Mouse (Mus musculus): ENCODE measurements around the gene Kcnq5. TPM values are rescaled to one million over a fixed set of nuclear protein-coding genes. Genes with fewer than 3 reads are reported as not detected.
"Not testable (repeated sequence)": the region's sequence is repeated elsewhere in the genome, so short reads cannot be mapped to it uniquely, and the experiment has no call there.

Kcnq5 gene
- polyA plus RNA-seq, 1 experiment from 2014 or later = 1.2 TPM

DNA sequence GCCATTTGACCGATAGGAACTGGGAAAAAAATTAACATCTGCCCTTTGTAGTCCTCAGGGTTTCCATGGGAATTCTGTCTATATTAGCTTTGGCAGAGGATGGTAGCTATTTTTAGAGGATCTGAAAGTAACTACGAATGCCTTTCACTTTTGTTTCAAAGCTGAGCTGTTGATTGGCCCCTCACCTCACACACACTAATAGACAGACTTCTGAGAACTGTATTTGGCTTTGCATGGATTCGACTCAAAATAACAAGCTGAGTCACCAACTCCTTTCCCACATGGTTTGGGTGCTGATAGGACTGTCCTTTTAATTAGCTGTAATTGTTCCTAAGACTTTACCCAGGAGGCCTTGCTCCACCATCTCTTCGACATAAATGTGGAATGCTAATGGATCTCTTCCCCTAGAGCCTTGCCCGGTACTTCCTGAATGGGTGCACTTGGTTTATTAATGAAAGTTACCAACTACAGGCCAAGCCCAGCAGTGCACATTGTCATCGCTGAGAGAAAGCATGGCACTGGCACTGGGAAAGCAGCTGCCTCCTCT lies 131.8 kb downstream of the Kcnq5 start:
- H3K27me3 ChIP-seq = no peaks in the 10 kb centered on the region
- no peaks in the 10 kb centered on the region for H3K4me1 ChIP-seq
- H3K27ac ChIP-seq = no peak overlapping the region
- H3K9ac ChIP-seq = no peak overlapping the region
- ATAC-seq (replicated peaks; ENCODE audit: low FRiP score) = no peak
- WGBS = 72% methylated on average over 6 of the region's 6 CpGs
- H3K36me3 ChIP-seq = no peaks in the 10 kb centered on the region
- no peak overlapping the region for H3K4me3 ChIP-seq (replicated peaks)
- no peak overlapping the region for H3K4me2 ChIP-seq
- no peaks in the 10 kb centered on the region for H3K9me3 ChIP-seq (replicated peaks)

DNA sequence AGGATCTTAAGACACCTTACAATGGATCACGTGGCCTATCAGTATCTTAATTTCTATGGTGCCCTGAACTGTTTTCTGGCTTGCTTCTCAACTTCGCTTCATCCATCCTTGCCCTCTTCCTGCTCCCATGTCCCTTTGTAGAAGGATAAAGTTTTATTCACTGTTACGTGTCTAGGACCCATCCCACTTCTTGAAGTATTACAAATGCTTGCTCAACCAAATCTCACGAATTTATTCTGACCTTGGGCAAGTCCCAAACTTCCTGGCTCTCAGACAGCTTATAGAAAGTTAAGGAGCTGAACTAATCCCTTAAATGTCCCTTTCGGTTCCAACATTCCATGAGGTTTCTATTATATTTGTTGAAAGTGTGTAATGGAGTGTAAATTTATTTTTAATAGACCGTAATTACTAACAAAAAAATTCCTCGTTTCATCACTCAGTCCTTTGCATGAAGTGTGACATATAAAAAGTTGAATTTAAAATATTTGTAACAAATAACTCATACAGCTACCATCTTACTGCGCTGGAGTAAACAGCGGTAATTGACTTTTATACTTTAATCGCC lies 141.6 kb downstream of the Kcnq5 start:
- H3K4me2 ChIP-seq = no peak overlapping the region
- H3K9me3 ChIP-seq (replicated peaks) = no peaks in the 10 kb centered on the region
- no peak overlapping the region for H3K4me3 ChIP-seq (replicated peaks)
- ATAC-seq (replicated peaks; ENCODE audit: low FRiP score) = no peak
- no peaks in the 10 kb centered on the region for H3K36me3 ChIP-seq
- WGBS = 83% methylated on average over 10 of the region's 10 CpGs
- H3K27me3 ChIP-seq = no peaks in the 10 kb centered on the region
- no peak overlapping the region for H3K27ac ChIP-seq
- H3K9ac ChIP-seq = no peak overlapping the region
- no peaks in the 10 kb centered on the region for H3K4me1 ChIP-seq

GRCm38 (mm10) chr1:21805064-21805463 lies 156.7 kb downstream of the Kcnq5 start:
- no peak for ATAC-seq (replicated peaks; ENCODE audit: low FRiP score)
- Histone ChIP-seq H3K4me2 (no peak overlapping the region), H3K9ac (no peak overlapping the region), H3K9me3 (replicated peaks) (no peaks in the 10 kb centered on the region), H3K27me3 (no peaks in the 10 kb centered on the region), H3K27ac (no peak overlapping the region), H3K4me3 (replicated peaks) (no peak overlapping the region), H3K4me1 (no peaks in the 10 kb centered on the region), H3K36me3 (no peaks in the 10 kb centered on the region)
- WGBS = 91% methylated on average over 2 of the region's 2 CpGs

GRCm38 (mm10) chr1:21804477-21804866 lies 157.3 kb downstream of the Kcnq5 start:
- ATAC-seq (replicated peaks; ENCODE audit: low FRiP score) = no peak
- H3K9me3 ChIP-seq (replicated peaks) = no peaks in the 10 kb centered on the region
- H3K27ac ChIP-seq = no peak overlapping the region
- no peak overlapping the region for H3K4me3 ChIP-seq (replicated peaks)
- H3K4me2 ChIP-seq = no peak overlapping the region
- H3K27me3 ChIP-seq = no peaks in the 10 kb centered on the region
- H3K9ac ChIP-seq = no peak overlapping the region
- H3K36me3 ChIP-seq = no peaks in the 10 kb centered on the region
- WGBS = 72% methylated on average over 2 of the region's 2 CpGs
- no peaks in the 10 kb centered on the region for H3K4me1 ChIP-seq

DNA sequence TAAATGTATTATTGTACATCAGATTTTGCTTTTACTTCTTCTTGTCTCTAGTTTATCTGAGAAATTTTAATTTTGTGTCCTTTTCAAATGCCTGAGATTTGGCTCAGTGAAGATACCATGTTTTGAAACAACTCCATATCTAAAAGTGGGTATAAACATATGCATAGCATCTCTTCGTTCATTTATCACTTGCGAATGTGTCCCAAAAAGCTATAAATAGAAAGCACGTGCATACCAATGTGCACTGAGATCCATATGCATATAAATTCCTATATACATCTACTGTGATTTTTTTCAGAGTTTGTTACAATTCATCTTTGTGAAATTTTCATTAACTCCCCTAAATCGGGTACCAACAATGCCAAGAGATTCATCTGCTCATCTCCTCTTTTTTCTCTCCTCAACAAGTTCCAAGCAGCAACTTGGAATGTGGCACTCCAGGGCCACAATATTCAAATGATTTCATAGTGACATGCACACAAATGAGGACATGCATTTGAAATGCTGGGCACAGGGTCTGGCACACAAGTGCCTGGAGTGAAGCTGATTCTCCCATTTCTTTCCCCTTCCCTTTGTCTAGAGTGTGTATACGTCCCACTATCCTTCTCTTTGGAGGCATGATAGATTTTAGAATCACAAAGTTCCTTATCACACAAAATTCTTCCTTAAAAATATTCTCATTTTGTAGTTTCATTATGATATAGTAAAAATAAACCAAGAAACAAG lies 157.8 kb downstream of the Kcnq5 start:
- H3K4me1 ChIP-seq = no peaks in the 10 kb centered on the region
- 89% methylated on average over 5 of the region's 5 CpGs for WGBS
- no peak overlapping the region for H3K9ac ChIP-seq
- no peaks in the 10 kb centered on the region for H3K27me3 ChIP-seq
- no peaks in the 10 kb centered on the region for H3K36me3 ChIP-seq
- H3K4me2 ChIP-seq = no peak overlapping the region
- no peak overlapping the region for H3K4me3 ChIP-seq (replicated peaks)
- H3K9me3 ChIP-seq (replicated peaks) = no peaks in the 10 kb centered on the region
- no peak for ATAC-seq (replicated peaks; ENCODE audit: low FRiP score)
- H3K27ac ChIP-seq = no peak overlapping the region

DNA sequence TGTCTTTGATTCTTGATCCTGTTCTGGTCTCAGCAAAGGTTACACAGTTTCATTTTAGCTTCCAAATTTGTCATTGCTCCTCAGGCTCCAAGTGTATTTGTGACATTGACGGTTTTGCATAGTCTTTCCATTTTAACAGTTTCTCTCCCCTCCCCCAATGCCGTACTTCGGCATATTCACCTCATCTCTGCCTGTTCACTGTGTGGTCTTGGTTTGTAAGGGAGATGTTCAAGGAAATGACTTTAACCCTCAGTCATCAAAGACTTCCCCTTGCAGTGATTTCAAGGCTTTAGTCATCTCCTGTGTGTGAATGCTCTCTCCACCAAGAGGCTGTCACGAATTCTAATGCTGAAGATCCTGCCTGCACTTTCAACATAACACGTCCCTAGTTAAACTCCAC lies 181.0 kb downstream of the Kcnq5 start:
- Histone ChIP-seq H3K36me3 (no peaks in the 10 kb centered on the region), H3K9ac (no peak overlapping the region), H3K4me2 (no peak overlapping the region), H3K9me3 (replicated peaks) (no peaks in the 10 kb centered on the region), H3K4me3 (replicated peaks) (no peak overlapping the region), H3K27ac (no peak overlapping the region), H3K27me3 (no peaks in the 10 kb centered on the region), H3K4me1 (no peaks in the 10 kb centered on the region)
- WGBS = 80% methylated on average over 5 of the region's 5 CpGs
- ATAC-seq (replicated peaks; ENCODE audit: low FRiP score) = no peak

DNA sequence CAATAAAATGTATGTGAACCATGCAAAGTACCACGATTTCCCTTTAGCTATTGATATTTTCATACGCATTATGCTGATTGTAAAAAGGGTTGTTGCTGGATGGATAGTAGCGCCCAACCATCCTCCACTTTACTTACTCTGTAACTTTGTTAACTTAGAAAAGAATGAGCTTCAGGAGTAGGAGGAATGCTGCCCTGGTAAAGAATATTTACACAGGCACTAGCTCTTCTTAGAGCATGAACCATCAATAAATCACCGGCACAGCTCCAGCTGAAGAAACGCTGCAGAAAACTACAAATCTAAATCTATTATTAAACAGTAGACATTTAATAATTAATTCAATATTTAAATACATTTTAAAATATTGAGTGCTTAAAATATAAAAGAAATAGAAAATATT lies 184.2 kb downstream of the Kcnq5 start:
- no peak overlapping the region for H3K9ac ChIP-seq
- H3K36me3 ChIP-seq = no peaks in the 10 kb centered on the region
- ATAC-seq (replicated peaks; ENCODE audit: low FRiP score) = peak; percentile 62; the same call in 1 of the 2 replicates
- H3K4me1 ChIP-seq = no peaks in the 10 kb centered on the region
- WGBS = 57% methylated on average over 5 of the region's 5 CpGs
- no peak overlapping the region for H3K4me2 ChIP-seq
- no peaks in the 10 kb centered on the region for H3K9me3 ChIP-seq (replicated peaks)
- H3K27ac ChIP-seq = no peak overlapping the region
- no peaks in the 10 kb centered on the region for H3K27me3 ChIP-seq
- H3K4me3 ChIP-seq (replicated peaks) = no peak overlapping the region

- Histone ChIP-seq H3K9ac (no peak overlapping the region), H3K36me3 (no peaks in the 10 kb centered on the region), H3K27ac (no peak overlapping the region), H3K9me3 (replicated peaks) (no peaks in the 10 kb centered on the region), H3K4me1 (no peaks in the 10 kb centered on the region), H3K27me3 (no peaks in the 10 kb centered on the region), H3K4me3 (replicated peaks) (no peak overlapping the region), H3K4me2 (no peak overlapping the region)
- WGBS = 40% methylated on average over 5 of the region's 5 CpGs
- no peak for ATAC-seq (replicated peaks; ENCODE audit: low FRiP score)
Observed at GRCm38 (mm10) chr1:21773931-21774330, 187.8 kb downstream of the Kcnq5 start.

GRCm38 (mm10) chr1:21770494-21770893 lies 191.2 kb downstream of the Kcnq5 start:
- Histone ChIP-seq H3K9ac (no peak overlapping the region), H3K36me3 (no peaks in the 10 kb centered on the region), H3K27ac (no peak overlapping the region), H3K27me3 (no peaks in the 10 kb centered on the region), H3K4me3 (replicated peaks) (no peak overlapping the region), H3K4me1 (no peaks in the 10 kb centered on the region), H3K9me3 (replicated peaks) (no peaks in the 10 kb centered on the region), H3K4me2 (no peak overlapping the region)
- ATAC-seq (replicated peaks; ENCODE audit: low FRiP score) = no peak
- WGBS = 84% methylated on average over 1 of the region's 1 CpGs

GRCm38 (mm10) chr1:21749297-21749696 lies 212.4 kb downstream of the Kcnq5 start:
- H3K4me1 ChIP-seq = no peaks in the 10 kb centered on the region
- no peaks in the 10 kb centered on the region for H3K27me3 ChIP-seq
- H3K4me3 ChIP-seq (replicated peaks) = no peak overlapping the region
- no peak overlapping the region for H3K4me2 ChIP-seq
- no peaks in the 10 kb centered on the region for H3K9me3 ChIP-seq (replicated peaks)
- no peak overlapping the region for H3K27ac ChIP-seq
- no peak for ATAC-seq (replicated peaks; ENCODE audit: low FRiP score)
- no peak overlapping the region for H3K9ac ChIP-seq
- WGBS = 95% methylated on average over 1 of the region's 1 CpGs
- no peaks in the 10 kb centered on the region for H3K36me3 ChIP-seq

DNA sequence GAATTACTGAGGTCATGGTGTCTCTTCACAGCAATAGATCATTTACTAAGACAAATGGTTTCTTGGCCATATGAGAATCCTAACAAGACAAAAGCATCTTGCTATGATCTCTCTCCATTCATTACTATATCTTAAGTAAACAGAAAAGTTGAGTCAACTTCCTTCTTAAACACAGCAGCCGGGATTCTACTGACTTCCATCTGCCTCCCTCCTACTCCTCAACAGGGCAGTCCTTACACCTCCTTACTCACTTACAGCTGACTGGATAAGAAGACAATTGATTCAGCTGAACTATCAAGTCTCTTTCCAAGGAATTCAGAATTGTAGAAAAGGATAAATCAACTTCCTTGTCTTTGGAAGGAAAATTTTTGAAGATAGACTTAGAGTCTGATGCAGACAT lies 232.6 kb downstream of the Kcnq5 start:
- no peak for ATAC-seq (replicated peaks; ENCODE audit: low FRiP score)

DNA sequence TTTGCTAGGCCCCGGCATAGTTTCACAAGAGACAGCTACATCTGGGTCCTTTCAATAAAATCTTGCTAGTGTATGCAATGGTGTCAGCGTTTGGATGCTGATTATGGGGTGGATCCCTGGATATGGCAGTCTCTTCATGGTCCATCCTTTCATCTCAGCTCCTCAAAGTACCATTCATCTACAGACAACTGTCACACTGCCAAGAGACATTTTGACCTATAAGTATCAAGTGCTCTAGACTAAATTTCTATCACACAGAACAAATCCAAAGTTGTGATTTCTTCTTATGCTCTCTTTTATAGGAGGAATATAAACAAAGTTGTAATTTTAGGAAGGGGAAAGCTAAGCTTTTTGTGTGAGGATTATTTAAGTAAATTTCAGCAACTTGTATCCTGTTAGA lies 238.5 kb downstream of the Kcnq5 start:
- not testable (repeated sequence) for H3K36me3 ChIP-seq; H3K27me3 ChIP-seq; H3K9me3 ChIP-seq (replicated peaks); H3K27ac ChIP-seq; H3K9ac ChIP-seq; H3K4me3 ChIP-seq (replicated peaks); H3K4me2 ChIP-seq; H3K4me1 ChIP-seq; ATAC-seq (replicated peaks; ENCODE audit: low FRiP score)
- WGBS = 90% methylated on average over 2 of the region's 2 CpGs

More for the DNA sequence above, 232.6 kb downstream of the Kcnq5 start:
- Histone ChIP-seq H3K9ac (no peak overlapping the region), H3K36me3 (no peaks in the 10 kb centered on the region), H3K27me3 (no peaks in the 10 kb centered on the region), H3K9me3 (replicated peaks) (no peaks in the 10 kb centered on the region), H3K4me2 (no peak overlapping the region), H3K27ac (no peak overlapping the region), H3K4me3 (replicated peaks) (no peak overlapping the region), H3K4me1 (no peaks in the 10 kb centered on the region)
- WGBS = 35% methylated on average over 1 of the region's 1 CpGs

DNA sequence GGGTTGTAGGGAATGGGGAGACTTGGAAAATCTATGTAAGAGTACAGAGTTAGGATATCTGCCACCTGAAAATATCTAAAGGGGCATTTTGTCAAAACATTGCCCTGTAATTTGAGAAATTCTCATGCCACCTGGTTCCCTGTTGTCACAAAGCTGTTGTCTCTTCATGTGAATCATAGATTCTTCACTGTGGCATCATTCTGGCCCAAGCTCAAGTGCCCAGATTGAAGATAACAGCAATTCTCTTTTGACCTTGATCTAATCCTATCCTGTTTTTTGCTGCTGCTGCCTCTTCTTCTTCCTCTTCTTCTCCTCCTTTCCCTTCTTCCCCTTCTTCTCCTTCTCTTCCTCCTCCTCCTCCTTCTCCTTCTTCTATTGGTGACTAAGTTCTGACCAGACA lies 240.5 kb downstream of the Kcnq5 start:
- no peak overlapping the region for H3K9ac ChIP-seq

More for the DNA sequence above, 240.5 kb downstream of the Kcnq5 start:
- no peak overlapping the region for H3K4me3 ChIP-seq (replicated peaks)
- no peaks in the 10 kb centered on the region for H3K27me3 ChIP-seq
- no peak overlapping the region for H3K27ac ChIP-seq
- H3K36me3 ChIP-seq = no peaks in the 10 kb centered on the region
- no peak for ATAC-seq (replicated peaks; ENCODE audit: low FRiP score)
- H3K4me1 ChIP-seq = no peaks in the 10 kb centered on the region
- H3K9me3 ChIP-seq (replicated peaks) = no peaks in the 10 kb centered on the region
- no peak overlapping the region for H3K4me2 ChIP-seq

Measured in kidney, embryonic 15.5 days (tissue).